Mouse (Mus musculus) stomach, postnatal 0 days (tissue): Measurements from ENCODE around the gene Prr18.

Experiments
- CTCF ChIP-seq: IDR thresholded peaks from 2 replicates; pipeline ENCODE4 v1.5.1; 2016; ENCODE audit warnings: antibody characterized with exemption, low read depth, mild to moderate bottlenecking, moderate library complexity
- EP300 ChIP-seq: optimal IDR thresholded peaks from 2 replicates; pipeline ENCODE3; 2016; ENCODE audit warnings: antibody characterized with exemption

DNA sequence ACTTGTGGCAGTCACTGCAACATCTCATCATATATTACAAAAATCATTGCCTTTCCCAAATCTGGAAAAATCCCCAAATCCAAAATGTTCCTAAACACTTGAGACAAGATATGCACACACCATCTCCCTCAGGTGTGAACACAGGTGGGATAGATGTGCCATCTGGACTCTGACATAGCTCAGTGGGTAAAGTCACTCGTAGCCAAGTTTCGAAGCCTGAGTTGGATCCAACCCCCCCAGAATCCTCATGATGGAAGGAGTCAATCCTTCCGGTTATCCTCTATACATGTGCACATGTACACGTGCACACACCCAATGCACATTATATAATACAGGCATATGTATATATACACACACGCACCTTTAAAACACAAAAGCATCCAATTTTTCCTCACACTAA lies 23.6 kb downstream of the Prr18 start:
- TF ChIP-seq CTCF: no peak
- no peak for TF ChIP-seq EP300
